Mouse (Mus musculus): ENCODE measurements around the gene Sorcs1.

The Sorcs1 gene

GRCm38 (mm10) chr19:50214466-50215228 is 463.8 kb downstream of the Sorcs1 start:
- WGBS, result 49% methylated on average over 7 of the region's 7 CpGs

DNA sequence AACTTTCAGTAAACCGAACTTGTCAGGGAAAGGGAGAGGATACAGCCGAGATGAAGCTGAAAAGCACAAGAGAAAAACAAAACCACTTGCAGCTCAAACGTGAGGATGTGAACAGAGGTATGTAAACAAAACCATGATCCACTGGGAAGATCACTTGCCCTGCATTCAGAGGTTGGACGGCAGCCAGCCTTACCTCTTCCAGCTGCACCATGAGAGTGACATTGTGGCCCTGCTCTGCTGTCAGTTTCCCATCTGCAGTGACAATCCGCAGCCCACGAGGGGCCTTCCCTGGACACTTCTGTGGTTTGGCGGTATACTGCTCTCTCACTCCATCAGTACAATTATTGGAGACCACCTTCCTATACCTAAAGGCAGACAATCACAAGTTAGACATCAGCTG is 468.0 kb downstream of the Sorcs1 start:
- 54% methylated on average over 7 of the region's 7 CpGs for WGBS

DNA sequence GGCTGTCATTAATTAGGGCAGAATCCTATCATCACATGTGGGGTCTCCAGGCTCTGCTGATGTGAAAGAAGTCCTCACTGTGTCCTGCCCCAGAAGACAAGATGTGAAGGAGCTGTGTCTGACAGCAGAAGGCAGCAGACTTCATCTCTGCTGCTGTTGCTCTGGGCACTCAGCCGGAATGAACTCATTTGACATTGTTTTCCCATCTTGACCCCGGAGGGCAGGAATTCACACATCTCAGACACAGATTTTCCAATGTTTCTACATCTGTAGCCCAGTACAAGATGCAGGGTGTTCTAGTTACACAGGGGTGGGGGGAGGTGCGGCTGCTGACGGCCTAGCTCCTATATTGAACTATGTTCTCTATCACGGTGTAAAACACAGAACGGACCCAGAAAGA is 474.1 kb downstream of the Sorcs1 start:
- 68% methylated on average over 6 of the region's 6 CpGs for WGBS

DNA sequence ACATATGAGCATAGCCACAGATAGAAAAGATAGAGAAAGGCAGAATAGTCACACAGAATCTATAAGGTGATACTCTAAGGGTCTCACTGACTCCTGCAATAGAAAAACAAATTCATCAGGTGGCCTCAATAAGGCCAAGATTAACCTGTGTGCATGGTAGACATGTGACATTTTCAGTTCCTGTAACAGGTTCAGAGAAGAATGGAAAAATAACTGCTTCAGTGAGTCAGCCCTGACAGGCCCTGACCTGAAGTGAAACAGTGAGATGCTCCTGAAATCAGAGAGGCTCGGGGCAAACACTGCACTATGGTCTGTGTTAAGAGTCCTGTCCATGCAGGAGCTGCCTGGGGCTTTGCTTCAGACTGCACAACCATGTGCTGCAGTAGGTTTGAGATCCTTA is 481.9 kb downstream of the Sorcs1 start:
- WGBS, result 84% methylated on average over 1 of the region's 1 CpGs

GRCm38 (mm10) chr19:50185769-50186715 is 492.4 kb downstream of the Sorcs1 start:
- WGBS, result 68% methylated on average over 10 of the region's 10 CpGs

DNA sequence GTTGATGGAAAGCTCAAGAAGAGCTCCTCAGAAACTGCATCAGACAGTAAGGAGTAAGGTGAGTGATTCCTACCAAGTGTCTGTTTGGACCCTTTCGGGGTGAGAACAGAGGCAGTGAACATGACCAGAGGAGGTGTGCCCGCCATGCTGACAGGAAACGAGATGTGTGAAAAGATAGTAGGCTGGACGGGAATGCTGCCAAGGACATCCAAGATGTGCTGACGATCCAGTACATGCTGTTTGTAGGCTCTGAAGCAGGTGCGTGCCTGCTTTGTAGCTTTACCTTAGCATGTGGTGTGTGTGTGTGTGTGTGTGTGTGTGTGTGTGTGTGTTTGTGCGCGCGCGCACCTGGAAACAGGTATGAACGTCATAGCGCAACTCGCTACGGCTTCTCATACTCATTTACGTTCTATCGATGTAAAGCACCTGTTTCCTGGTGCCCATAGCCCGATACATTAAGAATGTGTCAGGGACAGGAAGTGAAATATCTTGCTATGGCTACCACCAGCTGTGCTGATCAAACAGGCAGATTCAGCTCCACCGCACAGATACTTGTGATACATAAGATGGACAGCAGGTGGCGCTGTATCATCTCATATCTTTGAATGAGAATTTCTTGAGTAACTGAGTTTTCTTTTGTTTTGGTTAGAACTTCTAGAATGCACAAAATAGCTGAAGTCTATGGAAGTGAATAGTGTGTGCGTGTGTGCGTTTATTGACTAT is 493.4 kb downstream of the Sorcs1 start:
- 41% methylated on average over 21 of the region's 21 CpGs for WGBS

DNA sequence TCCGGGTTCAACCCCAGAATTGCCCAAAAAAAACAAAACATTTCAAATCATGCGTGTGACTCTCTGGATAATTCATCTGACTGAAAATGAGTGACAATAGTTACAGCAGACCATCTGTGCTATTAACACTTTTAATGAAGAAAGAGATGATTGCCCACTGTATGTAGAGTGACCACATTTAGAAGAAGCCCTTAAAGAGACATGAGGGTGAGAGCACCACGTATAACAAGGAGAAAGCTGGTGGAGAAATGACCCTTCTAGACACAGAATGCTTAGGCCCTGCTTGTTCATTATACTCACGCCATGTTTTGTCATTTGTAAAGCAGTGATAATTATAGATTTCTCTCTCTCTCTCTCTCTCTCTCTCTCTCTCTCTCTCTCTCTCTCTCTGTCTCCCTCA is 499.6 kb downstream of the Sorcs1 start:
- 86% methylated on average over 4 of the region's 4 CpGs for WGBS

GRCm38 (mm10) chr19:50178151-50178550 is 500.3 kb downstream of the Sorcs1 start:
- 88% methylated on average over 4 of the region's 4 CpGs for WGBS

DNA sequence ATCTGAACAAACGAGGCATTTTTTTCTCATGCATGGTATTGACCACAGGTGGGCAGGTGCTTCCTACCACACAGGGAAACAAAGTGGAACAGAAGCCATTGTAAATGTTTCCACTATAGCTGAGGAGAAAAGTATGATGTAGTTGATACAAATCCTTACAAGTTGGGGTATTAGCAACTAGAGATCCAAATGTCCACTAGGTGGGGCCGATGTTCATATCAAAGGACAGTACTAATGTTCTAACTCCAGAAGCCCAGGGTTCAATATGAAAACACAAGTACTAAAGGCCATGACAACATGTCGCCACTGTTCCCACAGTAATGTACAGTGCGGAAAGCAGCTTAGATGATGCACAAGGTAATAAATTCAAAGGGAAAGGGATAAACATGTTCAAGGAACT is 506.6 kb downstream of the Sorcs1 start:
- 74% methylated on average over 4 of the region's 4 CpGs for WGBS

DNA sequence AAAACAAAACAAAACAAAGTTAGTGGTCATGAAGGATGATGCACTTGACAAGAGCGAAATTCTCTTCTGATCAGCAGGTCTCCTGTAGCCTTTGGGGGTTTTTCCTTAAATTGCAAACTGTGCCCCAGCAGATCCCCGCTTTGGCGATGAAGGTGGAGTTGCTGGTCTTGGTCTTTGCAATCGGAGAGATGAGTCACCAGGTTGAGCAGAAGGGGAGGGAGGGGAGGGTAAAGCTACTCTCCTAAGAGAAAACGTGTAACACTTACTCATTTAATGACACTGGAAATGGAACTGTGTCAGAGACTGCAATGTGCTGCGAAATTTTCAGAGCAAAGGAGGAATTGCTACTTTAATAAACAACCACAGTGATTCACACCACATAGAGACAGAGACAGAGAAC is 527.3 kb downstream of the Sorcs1 start:
- 52% methylated on average over 6 of the region's 6 CpGs for WGBS

DNA sequence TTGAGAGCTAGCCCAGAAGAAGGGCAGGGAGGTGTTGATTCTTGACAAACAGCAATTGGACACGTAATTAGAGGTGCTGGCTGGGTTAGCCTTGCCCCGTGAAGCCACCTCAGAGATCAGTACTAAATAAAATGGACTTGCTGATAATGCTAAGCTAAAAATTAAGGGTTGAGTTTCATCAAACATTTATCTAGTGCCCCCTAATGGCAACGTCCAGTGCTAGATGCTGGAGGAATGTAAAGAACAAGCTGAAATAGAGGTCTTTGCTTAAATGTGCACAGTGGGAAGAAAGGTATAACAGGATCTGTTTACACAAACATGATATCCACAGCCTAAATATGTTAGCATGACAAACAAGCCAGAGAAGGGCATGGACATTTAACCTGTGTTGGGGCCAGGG is 532.5 kb downstream of the Sorcs1 start:
- WGBS, result 30% methylated on average over 3 of the region's 3 CpGs

GRCm38 (mm10) chr19:50141853-50142252 is 536.6 kb downstream of the Sorcs1 start:
- WGBS, result 27% methylated on average over 8 of the region's 8 CpGs

DNA sequence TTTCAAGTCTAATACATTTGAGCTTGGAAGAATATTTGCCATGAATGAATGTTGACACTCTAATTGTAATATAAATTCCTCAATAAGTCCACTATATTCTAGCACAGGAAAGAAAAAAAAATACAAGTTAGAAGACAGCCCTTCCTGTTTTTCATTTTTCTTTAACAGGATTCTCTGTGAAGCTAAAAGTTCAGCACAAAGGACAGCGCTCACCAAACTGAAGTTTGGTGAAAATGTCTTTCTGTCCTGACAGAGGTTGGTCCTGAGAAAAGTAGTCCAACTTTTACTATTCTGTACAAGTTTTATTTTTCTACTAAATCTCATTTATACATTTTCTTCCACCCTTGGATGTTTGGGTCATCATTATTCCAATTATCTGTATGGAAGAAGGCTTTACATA is 543.8 kb downstream of the Sorcs1 start:
- WGBS, result 87% methylated on average over 1 of the region's 1 CpGs

GRCm38 (mm10) chr19:50105842-50106585 is 572.4 kb downstream of the Sorcs1 start:
- WGBS, result 44% methylated on average over 4 of the region's 4 CpGs
